Mouse (Mus musculus) left cerebral cortex, postnatal 14 days (tissue): ENCODE data around the gene Rpl39. TPM values are rescaled to one million over a fixed set of nuclear protein-coding genes. Genes with fewer than 3 reads are reported as not detected.

Source experiments
- DNase-seq, 2 experiments: peaks; one replicate each; pipeline ENCODE4 v3.0.0; 2021 to 2022; ENCODE audit warnings: low spot score in 2 of 2, mixed read lengths in 1 of 2
- intact Hi-C: fragments of 180-260 bp; cut with DNase I; formaldehyde crosslinking; loops from one replicate; pipeline ENCODE4 v1.15.1; 2025
- total RNA-seq, 2 experiments: library from RNA; stranded (reverse); gene quantifications; 2 replicates each; pipeline ENCODE4 v1.2.3; 2021

The Rpl39 gene
- total RNA-seq, 2 experiments from 2014 or later: 292 to 301 TPM

- intact Hi-C loops: loop anchor here (10.0 kb wide), 1 partner anchor 572 kb away; no protein-coding TSS in a partner anchor
- DNase-seq: no peak
Observed at GRCm38 (mm10) chrX:37076651-37077050, 8.6 kb downstream of the Rpl39 start.

GRCm38 (mm10) chrX:37074262-37074892 is 10.8 kb downstream of the Rpl39 start:
- intact Hi-C loops: loop anchor here (10.0 kb wide), 1 partner anchor 570 kb away; no protein-coding TSS in a partner anchor
- peak; percentile 57 to 69 for DNase-seq

GRCm38 (mm10) chrX:37068766-37069165 is 16.4 kb downstream of the Rpl39 start:
- no peak for DNase-seq
- intact Hi-C loops: no loop called here

GRCm38 (mm10) chrX:37067299-37067698 is 17.9 kb downstream of the Rpl39 start:
- no peak for DNase-seq
- intact Hi-C loops: no loop called here

- intact Hi-C loops: no loop called here
Observed at GRCm38 (mm10) chrX:37063902-37064301, 21.3 kb downstream of the Rpl39 start.

GRCm38 (mm10) chrX:37048890-37049823 is 36.0 kb downstream of the Rpl39 start:
- no peak for DNase-seq
- intact Hi-C loops: no loop called here

More at GRCm38 (mm10) chrX:37063902-37064301, 21.3 kb downstream of the Rpl39 start:
- DNase-seq: no peak

GRCm38 (mm10) chrX:37048066-37048889 is 36.9 kb downstream of the Rpl39 start, which contains the start of gene Sowahd:
Gene Sowahd (plus strand): TSS chrX:37048845.
- intact Hi-C loops: no loop called here

GRCm38 (mm10) chrX:37042726-37043125 is 42.5 kb downstream of the Rpl39 start:
- peak; percentile 55 to 71 for DNase-seq
- intact Hi-C loops: no loop called here

More at GRCm38 (mm10) chrX:37048066-37048889, 36.9 kb downstream of the Rpl39 start, which contains the start of gene Sowahd:
- DNase-seq: no peak

Other genes starting within 250 kb of the Rpl39 start
- gene Ube2a, start 211.5 kb downstream of the Rpl39 start, total RNA-seq: 10 to 100 TPM; 59.6 to 61.9 TPM
- gene C330007P06Rik, start 211.3 kb downstream of the Rpl39 start, total RNA-seq: 10 to 100 TPM; 32.6 to 34.4 TPM
- 10 to 100 TPM; 32.3 to 32.9 TPM for gene Nkrf, start 182.5 kb downstream of the Rpl39 start, total RNA-seq
- gene Sept6, start 93.6 kb downstream of the Rpl39 start, total RNA-seq: 10 to 100 TPM; 72.5 to 75.0 TPM
- gene Sowahd, start 36.6 kb downstream of the Rpl39 start, total RNA-seq: not detected
- 10 to 100 TPM; 15.0 to 15.6 TPM for gene Upf3b, start 24.9 kb upstream of the Rpl39 start, total RNA-seq
- gene Nkap, start 41.4 kb upstream of the Rpl39 start, total RNA-seq: 10 to 100 TPM; 15.2 to 15.9 TPM
- gene Akap14, start 83.4 kb upstream of the Rpl39 start, total RNA-seq: not detected
- 100 to 1,000 TPM; 252 to 260 TPM for gene Ndufa1, start 105.8 kb upstream of the Rpl39 start, total RNA-seq
- 1 to 10 TPM; 5.5 to 7.3 TPM for gene Rnf113a1, start 105.8 kb upstream of the Rpl39 start, total RNA-seq
- gene Gm9, start 125.6 kb upstream of the Rpl39 start, total RNA-seq: not detected
- not detected for gene Rhox1, start 136.9 kb upstream of the Rpl39 start, total RNA-seq
- gene Rhox2a, start 159.6 kb upstream of the Rpl39 start, total RNA-seq: not detected
- gene Rhox3a, start 164.5 kb upstream of the Rpl39 start, total RNA-seq: not detected
- not detected for gene Rhox4a, start 179.9 kb upstream of the Rpl39 start, total RNA-seq